Comparison of ENCODE assay signal across 14 mouse cellular contexts in genomic region chr5:134945266-134945959, GRCm38 (mm10). TPM values are rescaled to one million over a fixed set of nuclear protein-coding genes. Genes with fewer than 3 reads are reported as not detected.
DNase-seq lines count a peak whose midpoint lies in the region; ATAC-seq and TF ChIP-seq lines count a peak whose summit lies in the region.
"Had no signal": no experiment of that assay in that cellular context is flagged by ENCODE, and none has a peak within 500 bp of the region (broad histone marks: within the 10 kb centered on the region; RNA-seq: fewer than 3 reads in every experiment).

No protein-coding gene starts in this region.

- peak overlapping the region; percentile 86 for H3K27ac ChIP-seq in kidney, embryonic 15.5 days
- peak overlapping the region; percentile 84 for H3K27ac ChIP-seq in ES-E14 (ENCODE audit: insufficient read depth, low read depth, low read length, poor library complexity, severe bottlenecking)
- H3K27ac ChIP-seq in embryonic facial prominence, embryonic 11.5 days (replicated peaks; ENCODE audit: low read depth, low read length), result no peak overlapping the region
- no peak overlapping the region for H3K27ac ChIP-seq in liver, embryonic 14.5 days

- peak overlapping the region; percentile 46 for H3K4me3 ChIP-seq in kidney, embryonic 15.5 days (replicated peaks)
- H3K4me3 ChIP-seq in ES-E14 (ENCODE audit: insufficient read depth in 1 of 2, low read depth in 1 of 2, low read length in 2 of 2, poor library complexity in 1 of 2, severe bottlenecking in 1 of 2), result peak overlapping the region; percentile 66 to 82
- H3K4me3 ChIP-seq in embryonic facial prominence, embryonic 11.5 days (ENCODE audit: low read depth, low read length), result peak overlapping the region; percentile 22
- no peak overlapping the region for H3K4me3 ChIP-seq in liver, embryonic 14.5 days (ENCODE audit: insufficient read depth in 1 of 2, low read depth in 2 of 2, low read length in 2 of 2)

- H3K9ac ChIP-seq in kidney, embryonic 15.5 days, result peak overlapping the region; percentile 21
- peak overlapping the region; percentile 69 for H3K9ac ChIP-seq in ES-E14 (ENCODE audit: insufficient read depth, low read depth, low read length, poor library complexity, severe bottlenecking)
- H3K9ac ChIP-seq in embryonic facial prominence, embryonic 11.5 days (replicated peaks; ENCODE audit: low read length), result no peak overlapping the region; the same call in 1 of the 2 replicates
- H3K9ac ChIP-seq in liver, embryonic 14.5 days (replicated peaks), result no peak overlapping the region
- H3K9ac ChIP-seq: forebrain, postnatal 0 days had no signal

- no peaks in the 10 kb centered on the region for H3K9me3 ChIP-seq in kidney, embryonic 15.5 days (replicated peaks)
- H3K9me3 ChIP-seq in ES-E14 (ENCODE audit: control insufficient read depth, insufficient read depth, low read depth, low read length), result no peaks in the 10 kb centered on the region
- H3K9me3 ChIP-seq in embryonic facial prominence, embryonic 11.5 days (replicated peaks; ENCODE audit: control insufficient read depth, low read length), result no peaks in the 10 kb centered on the region
- H3K9me3 ChIP-seq in liver, embryonic 14.5 days (ENCODE audit: control insufficient read depth, low read length), result no peaks in the 10 kb centered on the region

- no peak for TF ChIP-seq CTCF in liver, embryonic 14.5 days (IDR thresholded peaks at IDR 0.05; ENCODE audit: low read depth)

- peak; percentile 9; the same call in 1 of the 2 replicates for ATAC-seq in kidney, embryonic 15.5 days (replicated peaks; ENCODE audit: low FRiP score)
- ATAC-seq in embryonic facial prominence, embryonic 11.5 days (replicated peaks; ENCODE audit: insufficient number of reproducible peaks, low FRiP score, low TSS enrichment, low read depth), result no peak
- ATAC-seq in liver, embryonic 14.5 days (ENCODE audit: insufficient read depth), result peak; percentile 36; the same call in 1 of the 2 replicates
- no peak for ATAC-seq in erythroblast, adult 5-6 weeks (replicated peaks; ENCODE audit: low FRiP score, poor library complexity, severe bottlenecking)
- ATAC-seq: forebrain, postnatal 0 days had no signal

- WGBS in kidney, embryonic 15.5 days, result 44% methylated on average over 16 of the region's 19 CpGs
- 38% methylated on average over 16 of the region's 19 CpGs for WGBS in embryonic facial prominence, embryonic 11.5 days
- WGBS in liver, embryonic 14.5 days (ENCODE audit: insufficient replicate concordance), result 52% methylated on average over 19 of the region's 19 CpGs

- in situ Hi-C loops in ES-E14 (cut with MboI; ENCODE audit: low sequenced_read_pairs in 2 of 2, unreplicated experiment in 2 of 2), result no loop called here

- no peaks in the 10 kb centered on the region for H3K36me3 ChIP-seq in kidney, embryonic 15.5 days
- peaks cover 12% of the 10 kb centered on the region; the same call in 1 of the 2 replicates for H3K36me3 ChIP-seq in ES-E14 (ENCODE audit: control insufficient read depth, insufficient read depth, low read length, poor library complexity, severe bottlenecking)
- H3K36me3 ChIP-seq in embryonic facial prominence, embryonic 11.5 days (replicated peaks; ENCODE audit: control insufficient read depth, insufficient read depth, low read depth, low read length), result no peaks in the 10 kb centered on the region
- H3K36me3 ChIP-seq in liver, embryonic 14.5 days (replicated peaks; ENCODE audit: control insufficient read depth, insufficient read depth, low read depth), result no peaks in the 10 kb centered on the region

- no peak for TF ChIP-seq EP300 in liver, embryonic 14.5 days (IDR thresholded peaks at IDR 0.05; ENCODE audit: low read depth)

- peak overlapping the region; percentile 49 for H3K4me2 ChIP-seq in kidney, embryonic 15.5 days
- H3K4me2 ChIP-seq in embryonic facial prominence, embryonic 11.5 days (ENCODE audit: low read depth, low read length), result no peak overlapping the region; the same call in 1 of the 2 replicates
- H3K4me2 ChIP-seq in liver, embryonic 14.5 days (ENCODE audit: low read depth), result no peak overlapping the region

- peaks cover 30% of the 10 kb centered on the region for H3K4me1 ChIP-seq in kidney, embryonic 15.5 days
- H3K4me1 ChIP-seq in ES-E14 (ENCODE audit: control insufficient read depth in 2 of 2, insufficient read depth in 2 of 2, low read length in 2 of 2, poor library complexity in 1 of 2), result peaks cover 12 to 42% of the 10 kb centered on the region in 2 experiments; a peak in 3 of 4 replicates
- H3K4me1 ChIP-seq in embryonic facial prominence, embryonic 11.5 days (ENCODE audit: control insufficient read depth, insufficient read depth, low read length), result peaks cover 2% of the 10 kb centered on the region; the same call in 1 of the 2 replicates
- H3K4me1 ChIP-seq in liver, embryonic 14.5 days (replicated peaks; ENCODE audit: control insufficient read depth in 2 of 2, insufficient read depth in 2 of 2, low read length in 1 of 2), result no peaks in the 10 kb centered on the region

- DNase-seq in kidney, adult 8-10 months, result no peak
- no peak for DNase-seq in ES-E14 (ENCODE audit: low read depth, low spot score)
- no peak for DNase-seq in embryonic facial prominence, embryonic 11.5 days (ENCODE audit: low spot score)
- no peak for DNase-seq in liver, embryonic 14.5 days (ENCODE audit: low read depth in 3 of 3, low spot score in 3 of 3)
- no peak for DNase-seq in urinary bladder, postnatal 36 days (ENCODE audit: low spot score in 2 of 2)
- DNase-seq: adrenal gland, adult 8-10 months; forebrain, postnatal 0 days; kidney, postnatal 14 days had no signal

- peaks cover 28% of the 10 kb centered on the region for H3K27me3 ChIP-seq in kidney, embryonic 15.5 days
- peaks cover 30% of the 10 kb centered on the region for H3K27me3 ChIP-seq in embryonic facial prominence, embryonic 11.5 days (ENCODE audit: control insufficient read depth, insufficient read depth, low read length)
- H3K27me3 ChIP-seq in liver, embryonic 14.5 days (ENCODE audit: control insufficient read depth, insufficient read depth, low read length), result no peaks in the 10 kb centered on the region

TF ChIP-seq in ES-E14, 5 proteins besides CTCF, POLR2A, EP300 and RAD21:
- TF ChIP-seq MAFK (IDR thresholded peaks at IDR 0.05; ENCODE audit: insufficient read depth, low read depth, low read length), result no peak
- TF ChIP-seq HCFC1 (IDR thresholded peaks at IDR 0.05; ENCODE audit: borderline replicate concordance, insufficient read depth, low read length), result no peak
- TF ChIP-seq ZNF384 (IDR thresholded peaks at IDR 0.05; ENCODE audit: low read depth, low read length), result no peak
- TF ChIP-seq CHD2 (IDR thresholded peaks at IDR 0.05; ENCODE audit: low read depth, low read length), result no peak
- TF ChIP-seq ZC3H11A (IDR thresholded peaks at IDR 0.05; ENCODE audit: borderline replicate concordance, low read depth, low read length), result no peak

RNA-seq across cellular contexts. Expression of gene Cldn4, which starts 1.3 kb away (rescaled TPM):
- polyA plus RNA-seq in kidney, embryonic 15.5 days (2015; fragmentation: Nextera tagmentation; extraction: Ambion mirVana), result 39.3 and 45.6 TPM in 2 replicates
- 150 and 350 TPM in 2 replicates for total RNA-seq in ES-E14 (2012; rRNA removed)
- 16.9 and 20.5 TPM in 2 replicates for polyA plus RNA-seq in embryonic facial prominence, embryonic 11.5 days (2014; fragmentation: Nextera tagmentation; extraction: Ambion mirVana)
- 0.35 and 0.39 TPM in 2 replicates for polyA plus RNA-seq in liver, embryonic 14.5 days (2012; rRNA removed)
- 0.29 TPM in 2 replicates for polyA plus RNA-seq in liver, embryonic 14.5 days (2014; fragmentation: Nextera tagmentation; extraction: Ambion mirVana)
- not detected in 2 replicates for total RNA-seq in erythroblast, adult 5-6 weeks (2015; ENCODE audit: low replicate concordance)
- total RNA-seq in erythroblast, adult 5-6 weeks (2017; ENCODE audit: low replicate concordance), result not detected in 2 replicates
- total RNA-seq: adrenal gland, adult 8-10 months; forebrain, postnatal 0 days; granulocyte monocyte progenitor cell, adult 5-6 weeks; left cerebral cortex, adult 8-10 months; megakaryocyte-erythroid progenitor cell, adult 5-6 weeks had no signal
- polyA plus RNA-seq: forebrain, postnatal 0 days had no signal

RNA-seq across cellular contexts. Expression of gene Mettl27, which starts 13.2 kb away (rescaled TPM):
- polyA plus RNA-seq in kidney, embryonic 15.5 days (2015; fragmentation: Nextera tagmentation; extraction: Ambion mirVana), result 23.3 and 26.1 TPM in 2 replicates
- 15.6 and 17.3 TPM in 2 replicates for total RNA-seq in ES-E14 (2012; rRNA removed)
- polyA plus RNA-seq in embryonic facial prominence, embryonic 11.5 days (2014; fragmentation: Nextera tagmentation; extraction: Ambion mirVana), result 9.7 and 15.2 TPM in 2 replicates
- 7.1 and 7.9 TPM in 2 replicates for polyA plus RNA-seq in liver, embryonic 14.5 days (2012; rRNA removed)
- 14.4 and 16.3 TPM in 2 replicates for polyA plus RNA-seq in liver, embryonic 14.5 days (2014; fragmentation: Nextera tagmentation; extraction: Ambion mirVana)
- 70.4 and 120 TPM in 2 replicates for total RNA-seq in erythroblast, adult 5-6 weeks (2015; ENCODE audit: low replicate concordance)
- total RNA-seq in erythroblast, adult 5-6 weeks (2017; ENCODE audit: low replicate concordance), result 62.4 and 85.2 TPM in 2 replicates

RNA-seq across cellular contexts. Expression of gene Cldn13, which starts 30.1 kb away (rescaled TPM):
- 2.0 and 5.1 TPM in 2 replicates for polyA plus RNA-seq in kidney, embryonic 15.5 days (2015; fragmentation: Nextera tagmentation; extraction: Ambion mirVana)
- total RNA-seq in ES-E14 (2012; rRNA removed), result not detected in 2 replicates
- polyA plus RNA-seq in embryonic facial prominence, embryonic 11.5 days (2014; fragmentation: Nextera tagmentation; extraction: Ambion mirVana), result 3.5 and 3.6 TPM in 2 replicates
- 148 and 152 TPM in 2 replicates for polyA plus RNA-seq in liver, embryonic 14.5 days (2012; rRNA removed)
- 288 and 296 TPM in 2 replicates for polyA plus RNA-seq in liver, embryonic 14.5 days (2014; fragmentation: Nextera tagmentation; extraction: Ambion mirVana)
- 411 and 506 TPM in 2 replicates for total RNA-seq in erythroblast, adult 5-6 weeks (2015; ENCODE audit: low replicate concordance)
- total RNA-seq in erythroblast, adult 5-6 weeks (2017; ENCODE audit: low replicate concordance), result 369 and 379 TPM in 2 replicates
- total RNA-seq: adrenal gland, adult 8-10 months; forebrain, postnatal 0 days; granulocyte monocyte progenitor cell, adult 5-6 weeks; left cerebral cortex, adult 8-10 months had no signal
- polyA plus RNA-seq: forebrain, postnatal 0 days had no signal

RNA-seq across cellular contexts. Expression of gene Tmem270, which starts 38.9 kb away (rescaled TPM):
- polyA plus RNA-seq in kidney, embryonic 15.5 days (2015; fragmentation: Nextera tagmentation; extraction: Ambion mirVana), result not detected in 2 replicates
- total RNA-seq in ES-E14 (2012; rRNA removed), result not detected in 2 replicates
- not detected in 2 replicates for polyA plus RNA-seq in embryonic facial prominence, embryonic 11.5 days (2014; fragmentation: Nextera tagmentation; extraction: Ambion mirVana)
- 0.04 TPM in 1 of 2 replicates, not detected in the other for polyA plus RNA-seq in liver, embryonic 14.5 days (2012; rRNA removed)
- not detected in 2 replicates for polyA plus RNA-seq in liver, embryonic 14.5 days (2014; fragmentation: Nextera tagmentation; extraction: Ambion mirVana)
- total RNA-seq in erythroblast, adult 5-6 weeks (2015; ENCODE audit: low replicate concordance), result 0.96 TPM in 1 of 2 replicates, not detected in the other
- total RNA-seq in erythroblast, adult 5-6 weeks (2017; ENCODE audit: low replicate concordance), result not detected in 2 replicates
- total RNA-seq: adrenal gland, adult 8-10 months; forebrain, postnatal 0 days; granulocyte monocyte progenitor cell, adult 5-6 weeks; left cerebral cortex, adult 8-10 months; megakaryocyte-erythroid progenitor cell, adult 5-6 weeks had no signal
- polyA plus RNA-seq: forebrain, postnatal 0 days; neural tube, embryonic 11.5 days had no signal

RNA-seq across cellular contexts. Expression of gene Cldn3, which starts 40.6 kb away (rescaled TPM):
- 52.9 and 56.3 TPM in 2 replicates for polyA plus RNA-seq in kidney, embryonic 15.5 days (2015; fragmentation: Nextera tagmentation; extraction: Ambion mirVana)
- 8.4 and 24.1 TPM in 2 replicates for total RNA-seq in ES-E14 (2012; rRNA removed)
- polyA plus RNA-seq in embryonic facial prominence, embryonic 11.5 days (2014; fragmentation: Nextera tagmentation; extraction: Ambion mirVana), result 7.6 and 11.3 TPM in 2 replicates
- 0.47 and 0.73 TPM in 2 replicates for polyA plus RNA-seq in liver, embryonic 14.5 days (2012; rRNA removed)
- 0.43 and 0.47 TPM in 2 replicates for polyA plus RNA-seq in liver, embryonic 14.5 days (2014; fragmentation: Nextera tagmentation; extraction: Ambion mirVana)
- total RNA-seq in erythroblast, adult 5-6 weeks (2015; ENCODE audit: low replicate concordance), result not detected in 2 replicates
- total RNA-seq in erythroblast, adult 5-6 weeks (2017; ENCODE audit: low replicate concordance), result not detected in 2 replicates
- total RNA-seq: granulocyte monocyte progenitor cell, adult 5-6 weeks; megakaryocyte-erythroid progenitor cell, adult 5-6 weeks had no signal

Comparison
In these comparisons a context has a peak if more than half of its experiments do, and no peak if none do; other contexts are left out.
1. ATAC-seq: peak in kidney, embryonic 15.5 days (single experiment) and liver, embryonic 14.5 days (single experiment); none in embryonic facial prominence, embryonic 11.5 days (single experiment) and erythroblast, adult 5-6 weeks (single experiment).
2. H3K27ac ChIP-seq: peak in kidney, embryonic 15.5 days (single experiment) and ES-E14 (single experiment); none in embryonic facial prominence, embryonic 11.5 days (single experiment) and liver, embryonic 14.5 days (single experiment).
3. H3K4me3 ChIP-seq: peak in kidney, embryonic 15.5 days (single experiment), ES-E14 (2 of 2) and embryonic facial prominence, embryonic 11.5 days (single experiment); none in liver, embryonic 14.5 days (0 of 2).
4. H3K9ac ChIP-seq: peak in kidney, embryonic 15.5 days (single experiment) and ES-E14 (single experiment); none in embryonic facial prominence, embryonic 11.5 days (single experiment) and liver, embryonic 14.5 days (single experiment).
5. RNA of gene Cldn4, which starts 1.3 kb away (polyA plus RNA-seq): 39.3 to 45.6 TPM in kidney, embryonic 15.5 days and 16.9 to 20.5 TPM in embryonic facial prominence, embryonic 11.5 days; 0.29 to 0.39 TPM in liver, embryonic 14.5 days; every median in the first group is over 10 times any median in the second.
6. RNA of gene Cldn13, which starts 30.1 kb away (polyA plus RNA-seq): 148 to 296 TPM in liver, embryonic 14.5 days; 2.0 to 5.1 TPM in kidney, embryonic 15.5 days and 3.5 to 3.6 TPM in embryonic facial prominence, embryonic 11.5 days; every median in the first group is over 10 times any median in the second.